Mouse (Mus musculus): Measurements from ENCODE around the gene G3bp2.

Gene G3bp2

DNA sequence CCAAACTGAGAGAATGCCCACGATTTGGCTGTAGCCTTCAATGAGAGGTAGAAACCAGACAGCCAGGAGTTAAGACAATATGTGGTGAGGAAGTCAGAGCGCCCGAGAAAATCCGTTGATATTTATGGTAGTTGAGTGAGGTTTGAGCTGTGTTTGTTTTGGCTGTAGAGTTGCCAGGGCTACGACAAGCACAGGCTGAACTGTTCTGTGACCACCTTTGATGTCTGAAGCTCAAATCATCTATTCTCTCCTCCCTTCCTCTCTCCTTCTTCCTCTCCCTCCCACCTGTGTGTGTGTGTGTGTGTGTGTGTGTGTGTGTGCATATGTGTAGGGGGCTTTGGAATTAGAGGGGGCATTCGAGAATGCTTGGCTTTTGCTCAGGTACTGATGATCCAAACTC, 19.5 kb upstream of the G3bp2 start:
- no peak for ATAC-seq (ENCODE audit: insufficient number of reproducible peaks, low FRiP score, low TSS enrichment)

DNA sequence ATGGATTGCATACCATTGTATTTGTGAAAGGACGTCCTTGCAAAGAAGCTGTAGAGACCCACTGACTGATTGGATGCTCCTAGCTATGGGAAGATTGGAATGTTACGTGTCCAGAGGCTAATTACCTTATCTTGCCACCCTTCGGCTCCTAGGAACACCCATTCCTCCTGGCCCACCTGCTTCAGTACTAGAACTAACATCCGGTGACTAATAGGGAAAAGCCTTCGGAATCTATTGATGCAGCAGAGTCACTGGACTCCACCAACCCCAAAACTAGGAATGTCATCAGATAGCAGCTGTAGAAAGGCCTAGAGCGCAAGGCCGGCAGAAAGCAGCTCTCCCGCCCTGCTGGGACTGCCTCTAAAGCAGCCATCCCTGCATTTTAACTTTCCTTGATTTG, 18.1 kb upstream of the G3bp2 start:
- no peak for ATAC-seq (ENCODE audit: insufficient number of reproducible peaks, low FRiP score, low TSS enrichment)

DNA sequence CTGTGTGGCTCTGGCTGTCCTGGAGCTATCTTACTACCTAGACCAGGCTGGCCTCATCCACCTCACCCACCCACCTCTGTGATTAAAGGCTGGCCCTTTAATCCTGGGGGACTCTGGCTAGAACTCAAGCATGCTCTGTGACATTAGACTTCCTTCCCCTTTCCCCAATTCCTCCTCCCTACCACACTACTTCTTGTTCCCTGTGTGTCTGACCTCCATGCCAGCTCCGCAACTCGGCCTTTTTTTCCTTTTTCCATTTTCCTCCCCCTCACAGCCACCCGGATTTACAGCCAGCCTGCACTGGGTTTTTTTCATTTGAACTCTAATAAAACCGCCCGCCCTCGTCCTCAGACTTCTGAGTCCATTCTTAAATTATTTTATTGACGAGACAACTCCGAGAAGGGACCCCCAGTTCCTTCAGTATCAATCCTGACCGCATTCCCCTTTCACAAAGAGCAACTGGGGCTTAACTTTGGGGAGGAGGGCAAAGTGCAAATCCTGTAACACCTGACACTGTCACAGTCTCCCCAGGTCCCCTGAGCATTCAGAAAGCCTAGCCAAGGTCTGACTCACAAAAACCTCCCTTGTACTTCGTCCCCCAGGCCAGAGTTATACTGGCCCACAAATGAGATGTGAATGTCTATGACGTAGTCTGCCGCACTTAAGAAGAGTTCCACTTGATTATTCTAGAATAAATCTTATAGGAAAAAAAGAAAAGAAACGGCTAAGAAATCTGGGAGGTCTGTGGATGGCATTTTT, 15.0 kb upstream of the G3bp2 start:
- ATAC-seq (ENCODE audit: insufficient number of reproducible peaks, low FRiP score, low TSS enrichment), result no peak

DNA sequence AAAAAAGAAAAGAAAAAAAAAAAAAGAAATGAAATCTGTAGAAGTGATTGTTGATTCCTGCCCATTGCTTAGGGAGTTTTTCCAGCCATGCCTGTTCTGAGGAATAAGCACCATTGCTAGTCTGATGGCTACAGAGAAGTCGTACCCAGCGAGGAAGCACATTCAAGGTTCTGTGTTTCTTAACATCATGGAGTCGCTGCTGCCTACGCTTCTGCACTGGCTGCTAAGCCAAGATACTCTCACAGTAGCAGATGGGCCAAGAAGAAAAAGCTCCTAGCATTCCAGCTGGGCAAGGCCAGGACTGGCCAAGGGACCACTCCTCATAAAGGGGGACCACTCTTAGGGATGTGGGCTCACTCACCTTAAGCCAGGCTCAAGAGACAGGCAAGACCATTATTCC, 14.3 kb upstream of the G3bp2 start:
- ATAC-seq (ENCODE audit: insufficient number of reproducible peaks, low FRiP score, low TSS enrichment), result no peak

DNA sequence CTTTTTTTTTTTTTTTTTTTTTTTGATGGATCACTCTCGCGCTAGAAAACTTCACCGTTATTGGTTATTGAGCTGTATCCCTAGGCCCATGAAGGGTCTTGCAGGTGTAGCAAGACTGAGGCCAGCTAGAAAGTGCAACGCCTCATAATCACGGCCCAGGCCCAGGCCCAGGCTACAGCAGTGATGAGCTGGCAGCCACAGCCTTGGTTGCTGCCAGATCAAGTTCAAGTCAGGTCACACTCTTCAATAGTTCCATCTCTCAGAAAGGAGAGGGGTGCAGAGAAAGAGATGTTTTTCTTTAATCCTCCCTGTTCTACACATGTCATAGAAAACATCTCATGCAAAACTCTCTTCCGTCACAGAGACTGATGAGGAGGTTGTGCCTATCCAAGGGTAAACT, 13.3 kb upstream of the G3bp2 start:
- ATAC-seq (ENCODE audit: insufficient number of reproducible peaks, low FRiP score, low TSS enrichment), result no peak

DNA sequence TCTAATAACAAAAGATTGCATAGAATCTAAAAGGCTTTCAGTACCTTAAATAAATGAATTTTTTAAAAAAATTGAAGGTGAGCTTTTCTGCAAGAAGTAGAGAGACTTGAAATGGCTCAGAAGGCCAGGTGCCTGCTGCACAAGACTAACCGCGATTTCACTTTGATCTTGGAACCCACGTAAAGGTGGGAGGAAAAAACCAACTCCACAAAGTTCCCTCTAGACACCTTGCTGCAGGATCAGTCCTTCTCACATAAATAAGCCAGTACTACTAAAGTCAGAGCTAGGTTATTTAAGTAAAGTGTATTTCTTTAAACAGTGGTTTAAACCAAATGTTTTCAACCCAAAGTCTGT, 10.5 kb upstream of the G3bp2 start:
- ATAC-seq (ENCODE audit: insufficient number of reproducible peaks, low FRiP score, low TSS enrichment), result no peak

DNA sequence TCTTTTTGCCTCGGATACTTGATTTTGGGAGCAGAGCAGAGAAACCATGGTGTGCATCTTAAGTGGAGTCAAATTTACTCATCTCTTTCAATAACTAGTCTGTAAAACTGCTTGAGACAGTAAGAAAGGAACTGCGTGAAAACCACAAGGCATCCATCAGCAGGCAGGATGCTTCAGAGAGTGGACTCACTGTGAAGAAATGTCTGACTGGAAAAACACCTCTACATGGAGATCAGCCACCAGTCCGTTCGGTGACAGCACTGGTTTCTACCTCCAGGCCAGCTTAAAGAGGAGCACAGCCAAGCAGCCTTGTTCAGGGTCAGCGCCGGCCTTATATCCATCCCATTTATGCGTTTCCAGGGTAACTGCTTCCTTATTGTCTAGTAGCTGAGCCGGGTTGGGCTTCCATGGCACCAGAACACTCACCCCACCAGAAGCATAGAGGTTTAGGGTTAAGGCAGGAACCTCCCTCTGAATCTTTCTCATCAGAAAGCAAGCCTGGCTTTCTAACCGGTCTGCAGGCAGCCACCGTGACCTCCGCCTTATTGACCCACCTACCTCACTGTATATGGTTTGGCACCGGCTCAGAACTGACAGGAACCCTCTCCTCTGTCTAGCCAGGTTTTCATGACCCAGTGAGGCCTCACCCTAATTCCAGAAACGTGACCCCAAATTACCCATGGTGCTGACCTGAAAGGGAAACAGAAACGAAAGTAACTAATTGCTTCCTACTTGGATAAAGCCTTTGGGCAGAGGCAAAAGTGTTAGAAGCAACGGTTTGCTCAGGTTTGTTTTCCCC, 9.9 kb upstream of the G3bp2 start:
- no peak for ATAC-seq (ENCODE audit: insufficient number of reproducible peaks, low FRiP score, low TSS enrichment)

DNA sequence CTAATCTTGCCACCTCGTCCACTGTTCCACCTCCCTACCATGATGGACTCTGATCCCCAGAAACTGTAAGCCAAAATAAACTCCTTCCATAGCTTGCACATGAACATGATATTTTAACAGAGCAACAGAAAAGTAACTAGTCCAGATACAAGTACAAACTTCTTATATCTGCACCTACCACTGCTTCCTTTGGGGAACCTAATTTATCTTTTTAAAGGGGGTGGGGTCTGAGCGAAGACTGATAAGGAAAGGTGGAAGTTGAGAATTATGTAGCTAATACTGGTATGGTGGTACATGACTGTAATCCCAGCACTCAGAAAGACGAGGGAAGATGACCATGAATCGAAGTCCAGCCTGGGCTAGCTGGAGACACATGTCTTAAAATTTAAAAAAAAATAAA, 4.0 kb upstream of the G3bp2 start:
- ATAC-seq (ENCODE audit: insufficient number of reproducible peaks, low FRiP score, low TSS enrichment), result no peak

DNA sequence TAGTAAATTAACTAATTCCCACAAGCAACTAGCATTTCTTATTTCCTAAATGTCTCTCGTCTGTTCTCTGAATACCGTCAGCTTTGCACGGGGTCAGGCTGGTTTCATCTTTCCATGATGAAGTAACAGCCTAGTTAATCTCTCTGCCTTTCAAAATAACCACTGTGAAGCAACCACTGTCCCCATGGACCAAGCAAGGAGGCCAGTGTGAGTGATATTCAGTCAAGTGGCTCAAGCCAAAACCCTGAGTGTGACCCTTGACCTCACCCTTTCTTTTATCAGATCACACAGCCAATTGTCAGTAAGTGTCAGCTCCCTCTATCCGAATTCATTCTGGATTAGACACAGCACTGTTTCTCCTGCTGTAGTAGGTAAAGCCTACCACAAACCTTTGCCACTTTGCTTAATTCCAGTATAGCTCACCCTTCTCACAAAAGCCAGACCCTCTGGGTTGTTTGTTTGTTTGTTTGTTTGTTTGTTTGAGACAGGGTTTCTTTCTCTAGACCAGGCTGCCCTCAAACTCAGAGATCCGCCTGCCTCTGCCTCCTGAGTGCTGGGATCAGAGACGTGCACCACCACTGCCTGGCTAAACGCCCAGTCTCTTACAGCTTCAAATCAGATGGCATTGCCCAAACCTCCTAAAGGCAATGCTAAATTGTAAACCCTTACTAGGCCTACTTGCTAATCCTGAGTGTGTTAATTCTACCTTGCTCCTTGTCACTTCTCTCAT, 2.5 kb upstream of the G3bp2 start:
- ATAC-seq (ENCODE audit: insufficient number of reproducible peaks, low FRiP score, low TSS enrichment), result no peak

DNA sequence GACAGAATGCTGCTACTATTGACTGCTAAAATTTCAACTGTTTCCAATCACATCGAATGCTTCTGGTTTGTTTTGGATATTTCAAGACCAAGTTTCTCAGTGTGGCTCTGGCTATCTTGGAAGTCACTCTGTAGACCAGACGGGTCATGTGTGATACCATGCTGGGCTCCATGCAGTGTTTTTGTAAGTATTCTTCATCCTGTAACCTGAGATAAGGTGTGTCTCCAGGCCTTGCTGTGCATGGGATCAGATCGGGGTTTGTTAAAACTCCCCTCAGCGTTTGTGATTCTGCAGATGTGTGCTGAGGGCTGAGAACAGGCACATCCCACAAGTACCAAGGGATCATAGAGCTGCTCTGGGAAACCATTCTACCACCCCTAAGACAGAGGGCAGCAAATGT, 1.7 kb upstream of the G3bp2 start:
- no peak for ATAC-seq (ENCODE audit: insufficient number of reproducible peaks, low FRiP score, low TSS enrichment)

DNA sequence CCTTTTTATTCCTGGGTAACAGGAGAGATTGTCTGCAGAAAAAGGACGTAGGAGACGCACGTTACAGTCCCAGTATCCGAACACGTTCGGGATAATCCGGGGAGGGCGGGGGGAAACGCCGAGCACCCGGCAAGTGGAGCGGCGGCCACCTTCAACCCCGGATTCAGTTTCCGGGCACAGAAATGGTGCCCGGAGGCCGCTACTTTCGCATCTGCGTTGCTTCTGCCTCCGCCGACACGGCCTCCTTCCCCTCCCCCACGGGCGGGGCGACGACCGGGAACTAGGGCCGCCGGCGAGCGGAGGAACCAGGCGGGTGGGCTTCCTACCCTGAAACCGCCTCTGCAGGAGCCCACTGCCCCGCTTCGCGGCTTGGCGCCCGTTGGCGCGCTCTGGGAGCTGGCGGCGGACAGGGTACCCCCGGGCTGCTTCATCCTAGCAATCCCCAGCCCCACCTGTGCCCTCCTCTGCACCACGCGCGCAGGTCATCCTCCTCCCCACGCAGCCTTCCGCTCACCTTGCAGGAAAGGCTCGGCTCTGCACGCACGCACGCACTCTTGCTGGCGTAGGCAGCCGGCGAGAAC, 608 bp downstream of the G3bp2 start:
- peak; percentile 72 for ATAC-seq (ENCODE audit: insufficient number of reproducible peaks, low FRiP score, low TSS enrichment)

DNA sequence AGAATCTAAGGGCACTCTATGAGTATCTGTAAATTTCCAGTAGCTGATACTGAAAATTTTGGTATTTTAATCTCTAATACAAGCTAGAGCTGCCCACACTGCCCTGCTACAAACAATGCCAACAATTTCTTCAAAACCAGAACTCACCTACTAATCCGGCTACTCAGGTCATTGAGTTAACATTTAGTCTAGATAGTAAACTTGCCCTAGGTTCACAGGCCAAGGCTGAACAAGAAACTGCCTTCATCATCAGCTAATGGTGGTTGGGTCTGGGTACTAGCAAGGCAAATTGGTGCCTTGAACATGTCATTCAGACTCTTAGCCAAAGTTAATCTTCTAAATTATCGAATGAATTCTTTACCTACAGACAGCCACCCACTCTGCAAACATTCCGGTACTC, 2.2 kb downstream of the G3bp2 start:
- ATAC-seq (ENCODE audit: insufficient number of reproducible peaks, low FRiP score, low TSS enrichment), result no peak

DNA sequence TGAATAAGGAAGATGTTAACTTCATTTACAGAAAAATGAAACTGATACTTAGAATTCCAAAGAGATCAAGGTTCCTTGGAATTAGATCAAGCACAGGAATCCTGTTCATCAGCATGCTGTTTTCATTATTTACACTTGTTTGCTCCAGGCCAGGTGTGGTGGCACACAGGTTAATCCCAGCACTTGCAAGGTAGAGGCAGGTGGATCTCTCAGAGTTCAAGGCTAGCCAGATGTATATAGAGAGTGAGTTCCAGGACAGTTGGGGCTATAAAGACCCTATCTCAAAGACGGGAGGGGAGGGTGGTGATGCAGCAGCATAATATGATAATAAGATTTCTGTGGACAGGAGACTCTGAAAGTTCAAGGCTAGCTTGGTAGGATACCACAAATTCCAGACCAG, 3.1 kb downstream of the G3bp2 start:
- ATAC-seq (ENCODE audit: insufficient number of reproducible peaks, low FRiP score, low TSS enrichment), result no peak

DNA sequence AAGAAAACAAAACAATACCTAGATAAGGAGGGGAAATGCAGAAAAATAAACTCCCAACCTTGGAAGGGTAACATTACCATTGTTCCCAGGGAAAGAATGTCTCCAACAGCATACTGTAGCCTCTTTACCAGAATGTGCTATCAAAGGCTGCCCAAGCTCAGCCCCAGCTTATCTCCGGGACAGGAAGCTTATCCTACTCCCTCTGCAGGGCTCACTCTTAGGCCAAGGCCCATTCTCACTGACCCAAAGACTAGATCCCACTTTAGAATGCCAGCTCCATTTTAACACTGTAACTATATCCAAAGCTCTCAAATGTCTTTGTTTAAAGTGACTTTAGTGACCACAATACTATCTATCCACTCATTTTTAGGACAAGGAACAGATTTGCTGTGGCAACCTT, 4.2 kb downstream of the G3bp2 start:
- no peak for ATAC-seq (ENCODE audit: insufficient number of reproducible peaks, low FRiP score, low TSS enrichment)

DNA sequence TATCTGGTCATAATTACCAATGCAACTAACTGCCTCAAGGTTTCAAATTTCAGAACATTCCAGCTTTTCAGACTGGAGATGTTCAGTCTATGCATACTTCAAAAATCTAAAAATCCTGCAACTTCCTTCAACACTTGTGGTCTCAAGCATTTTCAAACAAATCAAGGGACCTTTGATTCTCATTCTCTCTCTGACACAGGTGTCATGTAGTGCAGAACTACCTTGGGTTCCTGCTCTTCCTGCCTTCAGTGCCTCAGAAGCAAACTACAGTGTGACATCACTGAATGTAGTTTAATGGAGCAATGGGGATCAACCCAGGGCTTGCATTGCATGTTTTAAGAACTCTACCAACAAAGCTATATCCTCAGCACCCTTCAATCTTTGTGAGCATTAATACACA, 4.8 kb downstream of the G3bp2 start:
- no peak for ATAC-seq (ENCODE audit: insufficient number of reproducible peaks, low FRiP score, low TSS enrichment)

DNA sequence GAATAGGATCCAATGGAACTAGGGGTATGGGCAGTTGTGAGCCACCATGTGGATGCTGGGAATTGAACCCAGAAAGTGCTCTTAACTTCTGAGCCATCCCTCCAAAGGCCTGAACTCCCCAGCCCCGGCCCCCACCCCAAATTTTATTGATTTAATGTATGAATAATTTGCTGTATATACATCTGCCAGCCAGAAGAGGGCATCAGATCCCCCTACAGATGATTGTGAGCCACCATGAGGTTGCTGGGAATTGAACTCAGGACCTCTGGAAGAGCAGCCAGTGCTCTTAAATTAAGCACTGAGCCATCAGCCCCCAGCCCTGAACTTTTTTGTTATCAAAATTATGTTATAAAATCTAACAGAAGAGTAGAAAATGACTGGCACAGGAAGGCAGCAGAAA, 7.2 kb downstream of the G3bp2 start:
- ATAC-seq (ENCODE audit: insufficient number of reproducible peaks, low FRiP score, low TSS enrichment), result no peak

DNA sequence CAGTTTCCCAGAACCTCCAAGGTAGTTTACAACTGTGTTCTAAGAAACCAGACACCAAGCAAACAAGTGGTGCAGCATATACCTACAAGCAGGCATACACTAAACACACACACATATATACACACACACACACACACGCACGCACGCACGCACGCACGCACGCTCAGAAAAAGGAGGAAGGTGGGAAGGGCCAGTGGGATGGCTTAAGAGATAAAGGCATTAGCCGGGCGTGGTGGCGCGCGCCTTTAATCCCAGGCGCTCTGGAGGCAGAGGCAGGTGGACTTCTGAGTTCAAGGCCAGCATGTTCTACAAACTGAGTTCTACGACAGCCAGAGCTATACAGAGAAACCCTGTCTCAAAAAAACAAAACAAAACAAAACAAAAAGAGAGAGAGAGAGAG, 9.5 kb downstream of the G3bp2 start:
- ATAC-seq (ENCODE audit: insufficient number of reproducible peaks, low FRiP score, low TSS enrichment), result no peak

DNA sequence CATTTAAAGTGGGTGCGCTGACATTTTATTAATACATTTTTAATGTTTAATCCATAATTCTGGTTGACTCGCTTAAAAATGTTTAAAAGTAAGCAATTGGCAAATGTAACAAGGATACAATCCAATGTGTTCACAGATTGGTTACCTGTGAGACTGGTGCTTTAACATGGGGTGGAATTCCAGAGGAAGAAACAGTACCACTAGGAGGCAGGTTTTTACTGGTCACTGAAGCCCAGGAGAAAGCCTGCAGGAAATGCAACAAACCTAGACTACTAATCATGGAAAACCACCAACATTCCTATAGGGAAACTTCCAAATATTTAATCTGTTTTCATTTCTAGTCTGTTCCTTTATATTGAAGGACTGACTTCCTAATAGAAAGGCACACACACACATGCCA, 20.3 kb downstream of the G3bp2 start:
- no peak for ATAC-seq (ENCODE audit: insufficient number of reproducible peaks, low FRiP score, low TSS enrichment)

DNA sequence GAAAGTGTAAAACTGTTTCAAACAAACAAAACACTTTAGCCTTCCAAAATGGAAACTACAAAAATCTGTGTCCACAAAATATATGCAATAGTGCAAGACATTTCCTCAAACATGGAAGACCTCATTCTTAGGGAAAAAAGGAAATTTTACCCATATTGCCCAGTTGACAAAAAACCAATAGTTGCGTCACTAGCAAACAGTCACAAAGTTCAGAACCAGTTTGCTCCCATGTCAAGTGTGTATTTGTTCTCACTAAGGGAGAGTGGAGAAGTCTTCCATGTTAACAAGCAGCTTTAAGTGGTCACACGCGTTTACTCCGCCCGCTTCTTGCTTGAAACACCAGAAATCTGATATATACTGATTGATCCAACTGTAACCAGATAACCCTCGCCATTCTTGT, 30.7 kb downstream of the G3bp2 start:
- no peak for ATAC-seq (ENCODE audit: insufficient number of reproducible peaks, low FRiP score, low TSS enrichment)

DNA sequence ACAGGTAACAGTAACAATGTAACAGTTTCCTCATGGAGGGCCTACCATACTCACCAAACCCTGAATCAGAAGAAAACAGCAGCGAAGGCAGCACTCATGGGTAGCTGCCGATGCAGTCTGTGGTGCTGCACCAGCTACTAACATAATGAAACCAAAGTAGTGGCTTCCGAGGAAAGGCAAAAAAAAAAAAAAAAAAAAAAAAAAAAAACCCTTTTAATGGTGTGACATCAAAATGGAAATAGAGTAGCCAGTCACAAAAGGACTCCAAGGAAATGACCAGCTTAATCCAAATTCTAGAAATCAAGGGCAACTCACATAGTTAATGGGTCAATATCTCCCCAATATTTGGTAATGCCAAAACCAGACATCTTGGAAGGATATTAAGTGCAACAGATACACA, 33.1 kb downstream of the G3bp2 start:
- ATAC-seq (ENCODE audit: insufficient number of reproducible peaks, low FRiP score, low TSS enrichment), result no peak

DNA sequence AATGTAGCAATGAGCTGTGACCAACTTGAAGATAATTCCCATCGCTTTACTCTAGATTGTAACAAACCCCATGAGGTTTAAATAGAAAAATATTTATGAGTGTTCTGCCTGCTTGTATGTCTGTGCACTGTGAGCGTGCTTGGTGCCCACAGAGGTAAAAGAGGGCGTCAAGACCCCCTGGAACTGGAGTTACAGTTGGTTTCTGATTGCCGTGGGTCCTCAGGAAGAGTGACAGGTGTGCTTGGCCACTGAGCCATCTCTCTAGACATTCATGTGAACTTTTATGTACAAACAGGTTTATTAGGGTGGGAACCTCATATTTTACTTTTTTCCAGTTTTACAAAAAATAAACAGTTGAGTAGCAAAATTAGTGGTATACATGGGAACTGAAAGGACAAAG, 39.7 kb downstream of the G3bp2 start, which contains the start of gene Cdkl2:
Gene Cdkl2 (minus strand): TSS at position 101 of the 400 bp plus-strand sequence.
- no peak for ATAC-seq (ENCODE audit: insufficient number of reproducible peaks, low FRiP score, low TSS enrichment)
